Mouse (Mus musculus) cerebellum, adult 11 months (tissue): ENCODE results near the gene Pdxp.
A peak's percentile ranks its signal among the peaks of the same experiment; 100 is the strongest.

ENCODE experiments used
- DNase-seq: peaks from one replicate; pipeline ENCODE4 v3.0.0; 2022

Gene Pdxp

DNA sequence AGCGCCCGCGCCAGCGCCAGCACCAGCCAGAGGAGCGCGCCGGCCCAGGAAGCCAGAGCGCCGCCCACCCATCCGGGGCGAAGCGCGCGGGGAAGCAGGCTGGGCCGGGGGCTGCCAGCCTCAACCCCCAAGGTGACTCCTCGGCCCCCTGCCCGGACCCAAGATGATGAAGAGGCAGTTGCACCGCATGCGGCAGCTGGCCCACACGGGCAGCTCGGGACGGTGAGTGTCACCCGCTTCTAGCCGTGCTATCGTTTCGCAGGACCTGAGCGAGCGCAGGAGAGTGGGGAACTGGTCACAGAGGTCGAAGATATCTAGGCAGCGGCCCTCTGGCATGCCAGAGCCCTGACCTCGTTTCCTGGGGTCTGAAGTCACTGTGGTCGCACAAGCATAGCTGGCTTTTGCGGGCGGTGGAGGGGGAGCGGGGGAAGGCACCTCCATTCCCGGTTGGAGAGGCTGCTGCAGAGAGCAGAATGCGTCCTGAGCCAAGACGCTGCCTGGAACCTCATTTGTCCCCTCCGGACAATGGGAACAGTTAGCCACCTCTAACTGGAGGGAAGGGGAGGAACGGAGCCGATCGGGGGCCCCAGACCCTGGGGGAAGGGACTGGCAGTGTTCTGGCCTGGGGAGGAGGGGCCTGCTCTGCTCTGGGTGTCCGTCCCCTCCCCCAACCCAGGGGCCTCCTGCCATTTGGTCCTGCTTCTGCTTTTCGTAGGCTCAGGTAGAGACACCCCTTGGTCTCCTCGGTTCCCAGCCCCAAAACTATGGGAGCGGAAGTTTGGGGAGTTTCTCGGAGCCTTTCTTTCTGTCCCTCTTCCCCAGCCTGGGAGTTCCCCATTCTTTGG, 13.8 kb upstream of the Pdxp start, which contains the start of gene Sh3bp1:
Gene Sh3bp1 (plus strand): TSS at position 29 of the 845 bp plus-strand sequence.
- no peak for DNase-seq

DNA sequence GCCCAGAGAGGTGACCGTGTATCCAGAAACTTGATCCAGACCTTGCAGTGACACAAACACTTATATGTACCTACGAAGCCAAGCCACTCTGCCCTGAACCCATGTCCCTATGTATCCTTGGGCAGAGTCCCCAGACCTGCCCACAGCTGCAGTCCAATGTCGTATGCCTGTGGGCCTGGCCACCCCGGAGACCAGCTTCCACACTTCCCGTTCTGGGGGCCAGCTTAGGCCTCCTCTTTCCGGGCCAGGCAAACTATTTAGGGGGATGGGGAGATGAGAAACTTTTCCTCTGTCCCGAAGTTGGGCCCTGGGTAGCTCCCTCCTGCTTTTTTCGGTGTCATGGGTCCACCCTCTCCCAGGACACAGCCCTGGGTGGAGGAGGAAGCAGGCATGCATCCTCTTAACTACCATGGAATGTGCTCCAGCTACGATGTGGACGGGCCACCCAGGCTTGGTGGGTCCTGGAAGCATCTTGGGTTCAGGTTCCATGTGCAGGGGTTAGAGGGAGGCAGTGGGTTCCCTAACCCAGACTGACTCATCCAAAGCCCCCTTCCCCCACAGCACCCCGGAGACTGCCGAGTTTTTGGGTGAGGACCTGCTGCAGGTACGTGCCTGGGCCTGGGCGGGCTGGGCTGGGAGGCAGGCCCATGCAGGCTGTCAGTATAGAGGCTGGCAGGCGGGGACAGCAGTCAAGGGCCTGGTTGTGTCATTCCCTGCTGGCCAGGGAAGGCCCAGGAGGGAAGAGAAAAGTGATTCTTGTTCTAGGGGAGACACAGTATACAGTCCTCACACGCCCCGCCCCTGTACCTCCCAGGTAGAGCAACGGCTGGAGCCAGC, 12.9 kb upstream of the Pdxp start:
- DNase-seq, result no peak

DNA sequence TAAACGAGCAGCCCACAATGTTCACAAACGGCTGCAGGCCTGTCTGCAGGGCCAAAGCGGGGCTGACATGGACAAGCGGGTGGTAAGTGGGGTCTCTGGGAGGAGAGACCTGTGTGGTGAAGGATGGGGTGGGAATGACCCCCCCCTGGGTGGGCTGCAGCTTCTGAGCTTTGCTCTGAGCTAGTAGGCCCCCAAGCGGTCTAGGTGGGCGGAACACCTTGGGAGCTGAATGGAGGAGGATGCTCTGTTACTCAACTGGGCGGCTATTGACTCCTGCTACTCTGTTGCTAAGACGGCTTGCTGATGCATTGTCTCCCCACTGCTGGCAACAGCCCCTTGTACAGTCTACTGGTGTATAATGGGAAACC, 12.3 kb upstream of the Pdxp start:
- no peak for DNase-seq

DNA sequence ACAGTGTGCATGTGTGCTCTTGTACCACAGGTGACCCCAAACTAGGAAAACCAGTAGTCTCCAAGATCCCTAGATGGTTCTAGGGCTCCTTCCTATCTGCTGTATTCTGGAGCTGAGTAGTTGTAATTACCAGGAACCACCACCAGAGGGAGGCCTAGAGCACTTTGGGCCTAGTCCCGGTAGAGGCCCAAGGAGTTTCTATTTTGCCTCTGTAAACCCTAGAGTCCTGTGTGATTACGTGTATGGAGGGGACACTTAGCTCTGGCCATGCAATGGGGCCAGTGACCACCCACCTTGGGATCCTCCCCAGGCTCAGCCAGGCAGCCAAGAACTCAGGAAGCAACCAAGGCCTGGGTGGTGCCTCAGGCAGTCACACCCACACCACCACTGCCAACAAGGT, 10.5 kb upstream of the Pdxp start:
- peak; percentile 78 for DNase-seq

DNA sequence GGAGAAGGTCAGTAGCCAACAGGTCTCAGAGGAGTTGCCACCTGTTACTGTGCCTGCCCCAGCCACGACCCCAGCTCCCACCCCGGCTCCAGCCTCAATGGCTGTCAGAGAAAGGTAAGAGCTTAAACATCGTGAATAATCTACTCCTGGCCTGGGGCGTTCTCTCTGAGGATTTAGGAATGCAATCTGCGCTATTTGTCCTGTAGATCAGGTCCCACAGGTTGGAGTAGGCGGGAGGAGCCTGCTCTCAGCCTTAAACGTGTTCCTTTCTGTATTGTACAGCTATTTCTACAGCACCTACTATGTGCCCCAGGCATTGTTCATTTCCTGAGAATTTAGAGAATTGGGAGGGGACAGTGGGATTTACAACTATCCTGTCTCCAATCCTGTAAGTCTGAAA, 5.3 kb upstream of the Pdxp start:
- DNase-seq, result no peak

- DNase-seq, result no peak
Measured at GRCm38 (mm10) chr15:78908982-78909381, 4.7 kb upstream of the Pdxp start.

DNA sequence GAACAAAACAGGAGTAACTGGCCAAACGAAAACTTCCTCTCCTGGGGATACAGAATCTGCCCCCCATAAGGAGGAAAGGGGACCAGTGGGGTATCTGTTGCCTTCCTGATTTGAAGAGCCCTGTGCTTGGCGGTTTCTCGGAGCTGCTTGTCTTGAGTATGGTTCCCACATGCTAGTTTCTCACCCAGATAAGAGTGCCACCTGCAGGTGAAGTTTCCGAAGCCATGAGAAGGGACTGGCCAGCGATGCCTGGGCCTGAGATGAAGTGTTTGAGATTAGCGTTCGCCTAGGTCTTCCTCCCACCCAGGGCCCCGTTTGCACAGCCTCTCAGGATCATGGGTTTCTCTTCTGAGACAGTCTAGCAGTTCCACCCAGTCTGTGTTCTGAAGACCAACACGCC, 1.7 kb upstream of the Pdxp start:
- DNase-seq, result peak; percentile 39

DNA sequence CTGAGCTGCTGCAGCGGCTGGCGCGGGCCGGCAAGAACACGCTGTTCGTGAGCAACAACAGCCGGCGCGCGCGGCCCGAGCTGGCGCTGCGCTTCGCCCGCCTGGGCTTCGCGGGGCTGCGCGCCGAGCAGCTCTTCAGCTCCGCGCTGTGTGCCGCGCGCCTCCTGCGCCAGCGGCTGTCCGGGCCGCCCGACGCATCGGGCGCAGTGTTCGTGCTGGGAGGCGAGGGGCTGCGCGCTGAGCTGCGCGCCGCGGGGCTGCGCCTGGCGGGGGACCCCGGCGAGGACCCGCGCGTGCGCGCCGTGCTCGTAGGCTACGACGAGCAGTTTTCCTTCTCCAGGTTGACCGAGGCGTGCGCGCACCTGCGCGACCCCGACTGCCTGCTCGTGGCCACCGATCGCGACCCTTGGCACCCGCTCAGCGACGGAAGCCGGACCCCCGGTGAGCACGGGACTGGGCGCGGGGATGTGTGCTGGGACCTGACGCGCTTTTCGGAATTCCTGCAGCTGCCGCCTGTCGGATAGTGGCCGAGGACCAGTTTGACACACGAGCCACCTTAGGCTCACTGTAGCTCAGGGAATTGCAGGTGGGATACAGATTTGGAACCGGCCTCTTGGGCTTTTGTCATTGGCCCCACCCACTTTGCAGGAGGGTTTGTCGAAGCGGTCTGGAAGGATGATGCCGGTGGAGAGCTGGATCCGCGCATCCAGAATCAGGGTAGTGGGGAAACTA, 538 bp downstream of the Pdxp start:
- peak; percentile 73 for DNase-seq

DNA sequence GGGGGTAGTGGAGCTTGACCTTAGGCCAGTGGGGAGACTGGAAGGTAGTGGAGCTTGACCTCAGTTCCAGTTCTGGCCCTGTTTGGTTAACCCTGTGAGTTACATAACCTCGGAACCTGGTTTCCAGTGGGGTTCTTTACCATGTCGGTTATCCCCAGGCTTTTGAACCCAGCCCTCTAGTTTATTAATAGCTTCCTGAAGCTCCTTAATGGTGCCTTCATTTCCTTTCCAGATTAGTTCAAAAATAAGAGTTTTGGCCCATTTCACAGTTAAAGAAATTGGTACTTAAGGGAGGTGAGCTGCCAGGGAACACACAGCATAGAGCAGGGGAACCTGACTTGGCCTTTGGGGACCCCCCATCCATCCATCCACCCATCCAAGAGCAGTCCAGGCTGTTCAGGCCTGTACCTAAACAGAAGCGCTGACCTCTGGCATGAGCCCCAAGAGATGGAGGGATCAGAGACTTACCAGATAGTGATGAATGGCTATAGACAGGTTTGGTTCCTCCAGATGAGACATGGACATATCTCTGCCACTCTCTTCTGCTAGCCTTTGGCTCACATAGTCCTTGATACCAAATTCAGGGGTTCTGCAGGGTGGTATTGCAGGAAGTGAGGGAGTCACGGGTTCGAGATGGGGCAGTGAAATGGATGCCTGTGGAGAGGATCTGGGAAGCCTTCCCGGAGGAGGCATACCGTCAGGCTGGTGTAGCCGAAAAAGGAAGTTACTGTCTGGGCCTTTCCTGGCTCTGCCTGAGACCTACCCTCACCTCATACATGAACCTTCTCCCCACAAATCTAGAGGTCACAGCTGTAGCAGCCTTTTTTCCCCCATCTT, 1.3 kb downstream of the Pdxp start:
- peak; percentile 43 for DNase-seq

GRCm38 (mm10) chr15:78915660-78916017, 1.9 kb downstream of the Pdxp start:
- peak; percentile 68 for DNase-seq

DNA sequence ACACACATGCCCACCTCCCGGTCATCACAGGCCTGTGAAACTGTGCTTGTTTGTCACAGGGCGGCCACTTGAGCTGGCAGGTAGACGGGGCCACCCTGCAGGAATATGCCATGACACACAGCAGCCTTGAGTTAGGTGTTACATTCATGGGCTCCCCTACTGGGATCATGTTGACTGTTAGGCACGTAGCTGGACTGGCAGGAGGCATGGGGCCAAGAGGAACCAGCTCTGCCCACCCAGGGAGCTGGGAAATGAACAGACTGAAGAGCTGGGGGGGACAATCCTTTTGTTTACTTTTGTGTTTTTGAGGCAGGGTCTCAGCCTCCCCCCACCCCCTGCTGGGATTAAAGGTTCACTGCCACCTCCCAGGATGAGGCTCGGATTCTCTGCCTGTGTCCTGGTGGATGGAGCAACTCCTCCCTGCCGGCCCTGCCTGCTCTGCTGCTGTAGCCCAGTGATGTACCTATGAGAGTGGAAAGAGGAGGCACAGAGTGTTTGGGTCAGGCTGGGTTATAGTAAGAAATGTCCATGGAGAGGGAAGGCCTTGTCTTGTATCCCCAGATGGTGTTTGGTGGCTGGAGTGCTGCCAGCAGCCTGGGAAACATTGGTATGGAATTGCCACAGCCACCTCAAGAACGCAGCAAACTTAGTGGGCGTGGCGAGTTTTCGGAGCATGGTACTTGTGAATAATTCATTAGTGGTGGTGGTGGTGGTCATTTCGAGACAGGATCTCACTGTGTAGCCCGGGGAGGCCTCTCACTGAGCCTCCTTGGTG, 2.5 kb downstream of the Pdxp start:
- DNase-seq, result peak; percentile 65

DNA sequence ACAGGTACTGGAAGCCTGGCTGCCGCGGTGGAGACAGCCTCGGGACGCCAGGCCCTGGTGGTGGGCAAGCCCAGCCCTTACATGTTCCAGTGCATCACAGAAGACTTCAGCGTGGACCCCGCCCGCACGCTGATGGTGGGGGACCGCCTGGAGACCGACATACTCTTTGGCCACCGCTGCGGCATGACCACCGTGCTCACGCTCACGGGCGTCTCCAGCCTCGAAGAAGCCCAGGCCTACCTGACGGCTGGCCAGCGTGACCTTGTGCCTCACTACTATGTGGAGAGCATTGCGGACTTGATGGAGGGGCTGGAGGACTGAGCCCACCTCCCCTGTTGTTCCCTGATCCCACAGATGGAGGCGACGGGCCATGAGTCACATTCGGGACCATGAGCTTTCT, 4.4 kb downstream of the Pdxp start:
- peak; percentile 42 for DNase-seq

DNA sequence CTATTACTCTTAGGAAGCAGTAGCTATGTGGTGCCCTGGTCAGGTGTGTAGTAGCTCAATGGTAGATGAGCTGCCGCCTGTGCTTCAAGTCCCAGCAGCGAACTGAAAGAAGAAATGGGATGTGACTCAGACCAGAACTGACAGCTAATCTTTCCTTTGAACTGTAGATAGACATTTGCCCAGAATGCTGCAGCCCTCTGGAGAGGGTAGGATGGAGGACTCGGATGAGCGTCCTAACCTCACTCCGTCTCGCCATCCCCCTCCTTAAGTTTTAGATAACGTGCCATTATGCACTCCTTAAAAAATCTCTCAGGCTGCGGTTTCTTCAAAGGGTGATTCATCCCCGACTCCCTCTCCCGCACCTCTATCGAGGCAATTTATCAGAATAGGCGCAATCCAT, 6.2 kb downstream of the Pdxp start:
- DNase-seq, result no peak

- no peak for DNase-seq
Measured at GRCm38 (mm10) chr15:78922700-78923099, 9.0 kb downstream of the Pdxp start.

DNA sequence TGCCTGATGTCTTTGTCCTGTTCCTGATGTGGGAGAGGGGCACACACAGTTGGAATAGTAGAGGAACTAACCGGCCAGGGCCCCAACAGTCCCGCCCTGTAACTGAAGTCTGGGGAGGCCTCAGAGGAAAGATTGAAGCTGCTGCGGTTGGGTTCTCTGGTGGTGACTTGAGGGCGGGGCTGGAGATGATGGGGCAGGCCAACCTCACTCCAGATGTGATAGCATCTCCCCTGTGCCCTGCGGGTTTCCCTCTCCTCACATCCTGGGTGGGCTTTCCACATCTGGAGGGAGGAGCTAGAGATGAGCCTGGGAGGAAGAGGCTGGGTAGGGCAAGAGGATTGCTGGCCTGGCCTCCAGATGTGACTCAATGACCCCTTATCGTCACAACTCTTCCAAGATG, 9.9 kb downstream of the Pdxp start:
- DNase-seq, result no peak

- DNase-seq, result no peak
Measured at GRCm38 (mm10) chr15:78925129-78925528, 11.4 kb downstream of the Pdxp start.

GRCm38 (mm10) chr15:78926021-78926919, 12.6 kb downstream of the Pdxp start, which contains the start of gene Lgals1:
TSS of gene Lgals1 (plus strand) at chr15:78926725.
- DNase-seq, result peak; percentile 75

- DNase-seq, result peak; percentile 42
Measured at GRCm38 (mm10) chr15:78927021-78927787, 13.5 kb downstream of the Pdxp start.

- DNase-seq, result no peak
Measured at GRCm38 (mm10) chr15:78927788-78928457, 14.2 kb downstream of the Pdxp start.
